Mouse (Mus musculus) ES-E14 (cell line): Measurements from ENCODE around the gene Palld.

Experiments
- HCFC1 ChIP-seq: IDR thresholded peaks from 2 replicates; pipeline ENCODE4 v1.6.1; 2012; ENCODE audit warnings: low read length, inconsistent platforms, borderline replicate concordance; ENCODE audit not compliant: insufficient read depth
- ZC3H11A ChIP-seq: IDR thresholded peaks from 2 replicates; pipeline ENCODE4 v1.6.1; 2012; ENCODE audit warnings: low read depth, mild to moderate bottlenecking, inconsistent platforms, low read length, borderline replicate concordance

- TF ChIP-seq HCFC1 (no peak), ZC3H11A (no peak)
These were observed 53.8 kb downstream of the Palld start for GRCm38 (mm10) chr8:61848581-61849162.
